ENCODE assay signal across 19 mouse cellular contexts in genomic region chr16:29491031-29491430, GRCm38 (mm10). TPM values are rescaled to one million over a fixed set of nuclear protein-coding genes. Genes with fewer than 3 reads are reported as not detected.
"Had no signal": no experiment of that assay in that cellular context is flagged by ENCODE, and none has a peak within 500 bp of the region (broad histone marks: within the 10 kb centered on the region; RNA-seq: fewer than 3 reads in every experiment).

No protein-coding gene starts in this region.

- H3K9ac ChIP-seq: neural tube, embryonic 12.5 days; neural tube, embryonic 13.5 days; neural tube, embryonic 15.5 days; stomach, embryonic 15.5 days had no signal

- H3K4me1 ChIP-seq: neural tube, embryonic 12.5 days; neural tube, embryonic 13.5 days; neural tube, embryonic 15.5 days; stomach, embryonic 15.5 days had no signal

- H3K27me3 ChIP-seq: neural tube, embryonic 12.5 days; neural tube, embryonic 13.5 days; neural tube, embryonic 15.5 days; stomach, embryonic 15.5 days had no signal

- H3K27ac ChIP-seq: neural tube, embryonic 12.5 days; neural tube, embryonic 13.5 days; neural tube, embryonic 15.5 days; stomach, embryonic 15.5 days; stomach, postnatal 0 days had no signal

- DNase-seq: right cerebral cortex, adult 18-20 months; right cerebral cortex, postnatal 14 days; right cerebral cortex, postnatal 25 days; right cerebral cortex, postnatal 4 days; spleen, adult 18-20 months; thymus, adult 18-20 months; thymus, adult 2 months; thymus, postnatal 14 days; thymus, postnatal 25 days; thymus, postnatal 36 days; thymus, postnatal 4 days had no signal

- H3K4me2 ChIP-seq: neural tube, embryonic 12.5 days; neural tube, embryonic 13.5 days; neural tube, embryonic 15.5 days; stomach, embryonic 15.5 days had no signal

- H3K4me3 ChIP-seq: neural tube, embryonic 12.5 days; neural tube, embryonic 13.5 days; neural tube, embryonic 15.5 days; stomach, embryonic 15.5 days had no signal

- H3K9me3 ChIP-seq: neural tube, embryonic 12.5 days; neural tube, embryonic 13.5 days; neural tube, embryonic 15.5 days; stomach, embryonic 15.5 days had no signal

- H3K36me3 ChIP-seq: neural tube, embryonic 12.5 days; neural tube, embryonic 13.5 days; neural tube, embryonic 15.5 days; stomach, embryonic 15.5 days had no signal

RNA-seq across cellular contexts. Expression of gene Atp13a4, which starts 53.6 kb away (rescaled TPM):
- total RNA-seq: neutrophil, adult 5-6 weeks had no signal
- polyA plus RNA-seq: small intestine, adult 2 months; spleen, adult 2 months had no signal
